Mouse (Mus musculus) left cerebral cortex, adult 11 months (tissue): ENCODE measurements around the gene Ell3.
A peak's percentile ranks its signal among the peaks of the same experiment; 100 is the strongest.
"Not testable (repeated sequence)": the region's sequence is repeated elsewhere in the genome, so short reads cannot be mapped to it uniquely, and the experiment has no call there.

ENCODE experiments used
- DNase-seq: peaks from one replicate; pipeline ENCODE4 v3.0.0; 2022; ENCODE audit warnings: low spot score

Ell3 gene

GRCm38 (mm10) chr2:121444178-121444577, at the start of gene Ell3:
Gene Ell3, minus strand, starts transcription at chr2:121444278.
- no peak for DNase-seq

- not testable (repeated sequence) for DNase-seq
Observed at GRCm38 (mm10) chr2:121484403-121484802, 40.3 kb upstream of the Ell3 start.

- DNase-seq, result no peak
Observed at GRCm38 (mm10) chr2:121483576-121483975, 39.5 kb upstream of the Ell3 start.

- not testable (repeated sequence) for DNase-seq
Observed at GRCm38 (mm10) chr2:121480916-121481315, 36.8 kb upstream of the Ell3 start.

- DNase-seq, result no peak
Observed at GRCm38 (mm10) chr2:121480498-121480897, 36.4 kb upstream of the Ell3 start.

- DNase-seq, result no peak
Observed at GRCm38 (mm10) chr2:121477491-121478266, 33.6 kb upstream of the Ell3 start.

- not testable (repeated sequence) for DNase-seq
Observed at GRCm38 (mm10) chr2:121475306-121475705, 31.2 kb upstream of the Ell3 start.

- DNase-seq, result no peak
Observed at GRCm38 (mm10) chr2:121474180-121474535, 30.1 kb upstream of the Ell3 start.

GRCm38 (mm10) chr2:121473301-121474179, 29.5 kb upstream of the Ell3 start, which contains the start of gene Mfap1b:
Gene Mfap1b, minus strand, starts transcription at chr2:121474067.
- DNase-seq, result peak; percentile 81

GRCm38 (mm10) chr2:121472783-121473182, 28.7 kb upstream of the Ell3 start:
- not testable (repeated sequence) for DNase-seq

- not testable (repeated sequence) for DNase-seq
Observed at GRCm38 (mm10) chr2:121468982-121469381, 24.9 kb upstream of the Ell3 start.

GRCm38 (mm10) chr2:121460071-121460470, 16.0 kb upstream of the Ell3 start:
- no peak for DNase-seq

- peak; percentile 62 for DNase-seq
Observed at GRCm38 (mm10) chr2:121456692-121457642, 12.9 kb upstream of the Ell3 start, which contains the start of gene Serinc4. Gene Serinc4, minus strand, starts transcription at chr2:121456781.

GRCm38 (mm10) chr2:121455534-121455933, 11.5 kb upstream of the Ell3 start:
- DNase-seq, result no peak

- no peak for DNase-seq
Observed at GRCm38 (mm10) chr2:121453917-121454316, 9.8 kb upstream of the Ell3 start.

GRCm38 (mm10) chr2:121452990-121453389, 8.9 kb upstream of the Ell3 start, which contains the start of gene Hypk:
Gene Hypk, plus strand, starts transcription at chr2:121453290.
- DNase-seq, result no peak

GRCm38 (mm10) chr2:121452361-121452760, 8.3 kb upstream of the Ell3 start:
- DNase-seq, result no peak

GRCm38 (mm10) chr2:121450093-121450492, 6.0 kb upstream of the Ell3 start:
- DNase-seq, result no peak

GRCm38 (mm10) chr2:121449545-121450011, 5.5 kb upstream of the Ell3 start:
- no peak for DNase-seq

GRCm38 (mm10) chr2:121448739-121449535, 4.9 kb upstream of the Ell3 start, which contains the start of gene Serf2:
Gene Serf2, plus strand, starts transcription at chr2:121449195.
- peak; percentile 99 for DNase-seq

GRCm38 (mm10) chr2:121448136-121448535, 4.1 kb upstream of the Ell3 start:
- no peak for DNase-seq
